In genomic region chr15:103169612-103170315, GRCm38 (mm10) we compare ENCODE assay signal across 8 mouse cellular contexts. TPM values are rescaled to one million over a fixed set of nuclear protein-coding genes. Genes with fewer than 3 reads are reported as not detected.
DNase-seq lines count a peak whose midpoint lies in the region; ATAC-seq lines count a peak whose summit lies in the region.

No protein-coding gene starts in this region.

- no peaks in the 10 kb centered on the region for H3K36me3 ChIP-seq in kidney, embryonic 16.5 days (ENCODE audit: insufficient read depth, low read length)
- H3K36me3 ChIP-seq in intestine, embryonic 14.5 days (ENCODE audit: control insufficient read depth, insufficient read depth, low read length), result no peaks in the 10 kb centered on the region

- no peaks in the 10 kb centered on the region for H3K9me3 ChIP-seq in kidney, embryonic 16.5 days (ENCODE audit: low read length)
- no peaks in the 10 kb centered on the region for H3K9me3 ChIP-seq in intestine, embryonic 14.5 days (ENCODE audit: control insufficient read depth, low read length)

- no peak for DNase-seq in kidney, postnatal 25 days
- peak; percentile 69 for DNase-seq in embryo, embryonic 9.5 days (ENCODE audit: extremely low spot score)
- no peak for DNase-seq in intestine, embryonic 14.5 days (ENCODE audit: low spot score)
- peak; percentile 77 for DNase-seq in neural tube, embryonic 10.5 days (ENCODE audit: extremely low spot score, low spot score)
- no peak for DNase-seq in adrenal gland, postnatal 10 days
- DNase-seq in right cerebral cortex, postnatal 10 days (ENCODE audit: low spot score in 2 of 2), result no peak
- DNase-seq in lung, postnatal 14 days, result no peak

- WGBS in kidney, embryonic 16.5 days, result 7% methylated on average over 18 of the region's 26 CpGs
- WGBS in intestine, embryonic 14.5 days, result 6% methylated on average over 26 of the region's 26 CpGs

- peak overlapping the region; percentile 66 for H3K9ac ChIP-seq in kidney, embryonic 16.5 days (replicated peaks; ENCODE audit: low read length)
- H3K9ac ChIP-seq in intestine, embryonic 14.5 days (ENCODE audit: low read length), result peak overlapping the region; percentile 42

- no peak for ATAC-seq in kidney, embryonic 16.5 days (ENCODE audit: low FRiP score, low TSS enrichment)
- ATAC-seq in intestine, embryonic 14.5 days (replicated peaks; ENCODE audit: low FRiP score, low TSS enrichment, low read depth), result no peak

- H3K27ac ChIP-seq in kidney, embryonic 16.5 days (ENCODE audit: low read length), result peak overlapping the region; percentile 35
- peak overlapping the region; percentile 76 for H3K27ac ChIP-seq in intestine, embryonic 14.5 days (ENCODE audit: low read depth)

- peaks cover 60% of the 10 kb centered on the region for H3K4me1 ChIP-seq in kidney, embryonic 16.5 days (ENCODE audit: insufficient read depth, low read length)
- peaks cover 41% of the 10 kb centered on the region for H3K4me1 ChIP-seq in intestine, embryonic 14.5 days (replicated peaks; ENCODE audit: control insufficient read depth, insufficient read depth, low read length)

- peaks cover 44% of the 10 kb centered on the region for H3K27me3 ChIP-seq in kidney, embryonic 16.5 days (ENCODE audit: insufficient read depth, low read length)
- H3K27me3 ChIP-seq in intestine, embryonic 14.5 days (replicated peaks; ENCODE audit: control insufficient read depth, insufficient read depth, low read length), result peaks cover 78% of the 10 kb centered on the region

- peak overlapping the region; percentile 52 for H3K4me3 ChIP-seq in kidney, embryonic 16.5 days (ENCODE audit: low read length)
- H3K4me3 ChIP-seq in intestine, embryonic 14.5 days (ENCODE audit: low read depth, low read length), result peak overlapping the region; percentile 49

- peak overlapping the region; percentile 88 for H3K4me2 ChIP-seq in kidney, embryonic 16.5 days (replicated peaks; ENCODE audit: low read depth, low read length)
- H3K4me2 ChIP-seq in intestine, embryonic 14.5 days (ENCODE audit: low read length), result peak overlapping the region; percentile 93

RNA-seq across cellular contexts. Expression of gene Smug1, which starts 2.9 kb away (rescaled TPM):
- 19.8 and 20.5 TPM in 2 replicates for polyA plus RNA-seq in kidney, embryonic 16.5 days (2015; fragmentation: Nextera tagmentation; extraction: Ambion mirVana)
- 21.8 and 23.5 TPM in 2 replicates for polyA plus RNA-seq in intestine, embryonic 14.5 days (2014; fragmentation: Nextera tagmentation; extraction: Ambion mirVana)
- 10 to 100 TPM; 14.0 to 19.9 TPM for total RNA-seq in adrenal gland, postnatal 10 days (2021)

Comparison
In these comparisons a context has a peak if more than half of its experiments do, and no peak if none do; other contexts are left out.
1. DNase-seq: peak in embryo, embryonic 9.5 days (single experiment) and neural tube, embryonic 10.5 days (single experiment); none in kidney, postnatal 25 days (0 of 2), intestine, embryonic 14.5 days (single experiment), adrenal gland, postnatal 10 days (single experiment), right cerebral cortex, postnatal 10 days (0 of 2) and lung, postnatal 14 days (single experiment).